Mouse (Mus musculus) splenic B cell, adult 2 months (primary cell): ENCODE results near the gene Ten1.

Source experiments
- DNase-seq: peaks from one replicate; pipeline ENCODE4 v3.0.0-alpha.2; 2011; ENCODE audit warnings: low read depth, low spot score
- H3K27me3 ChIP-seq: 2 replicates; pipeline ENCODE4 v1.6.1; 2012; ENCODE audit warnings: mild to moderate bottlenecking, low read length, moderate library complexity, mixed read lengths; ENCODE audit not compliant: control insufficient read depth, poor library complexity, insufficient read depth, severe bottlenecking
- H3K36me3 ChIP-seq: 2 replicates; pipeline ENCODE4 v1.6.1; 2012; ENCODE audit warnings: mild to moderate bottlenecking, low read length, moderate library complexity, mixed read lengths; ENCODE audit not compliant: control insufficient read depth, poor library complexity, insufficient read depth, severe bottlenecking

Gene Ten1

DNA sequence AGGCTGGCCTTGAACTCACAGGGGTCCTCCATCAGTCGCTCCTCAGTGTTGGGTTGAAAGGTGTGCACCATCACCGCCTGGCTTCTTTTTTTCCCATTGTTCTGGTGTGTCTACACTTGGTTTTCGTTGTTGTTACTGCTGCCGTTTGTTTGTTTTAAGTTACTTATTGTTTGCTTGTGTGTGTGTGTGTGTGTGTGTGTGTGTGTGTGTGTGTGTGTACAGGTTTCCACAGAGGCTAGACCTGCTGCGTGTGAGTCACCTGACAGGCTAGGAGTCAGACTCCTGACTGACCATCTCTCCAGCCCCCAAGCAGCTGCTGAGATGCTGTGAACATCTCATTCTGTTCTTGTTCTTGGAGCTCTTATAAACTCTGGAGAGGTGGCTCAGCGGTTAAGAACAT, 14.2 kb downstream of the Ten1 start:
- Histone ChIP-seq H3K27me3 (no peaks in the 10 kb centered on the region), H3K36me3 (no peaks in the 10 kb centered on the region)
- DNase-seq = no peak

DNA sequence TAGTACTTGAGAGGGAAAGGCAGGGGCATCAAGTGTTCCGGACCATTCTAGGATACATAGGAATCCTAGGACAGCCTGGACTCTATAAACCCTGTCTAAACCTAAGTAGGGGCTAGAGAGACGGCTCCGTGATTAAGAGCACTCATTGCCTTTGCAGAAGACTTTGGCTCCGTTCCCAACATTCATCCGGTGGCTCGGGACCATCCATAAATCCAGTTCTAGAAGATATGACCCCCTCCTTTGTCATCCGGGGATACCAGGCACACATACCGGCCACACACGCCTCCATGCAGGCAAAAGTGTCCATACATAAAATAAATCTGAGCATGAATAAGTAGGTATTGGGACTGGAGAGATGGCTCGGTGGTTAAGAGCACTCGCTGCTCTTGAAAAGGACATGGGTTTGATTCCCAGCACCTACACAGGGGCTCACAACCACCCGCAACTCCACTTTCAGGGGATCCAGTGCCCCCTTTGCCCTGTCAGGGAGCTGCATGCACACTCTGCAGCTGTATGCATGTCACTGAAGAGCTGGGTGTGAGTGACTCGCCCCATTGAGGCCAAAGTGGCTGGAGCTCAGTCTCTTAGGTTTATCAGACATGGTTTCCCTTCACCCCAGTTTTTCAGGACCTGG, 15.3 kb downstream of the Ten1 start:
- no peaks in the 10 kb centered on the region for H3K36me3 ChIP-seq
- no peak for DNase-seq
- H3K27me3 ChIP-seq = no peaks in the 10 kb centered on the region

DNA sequence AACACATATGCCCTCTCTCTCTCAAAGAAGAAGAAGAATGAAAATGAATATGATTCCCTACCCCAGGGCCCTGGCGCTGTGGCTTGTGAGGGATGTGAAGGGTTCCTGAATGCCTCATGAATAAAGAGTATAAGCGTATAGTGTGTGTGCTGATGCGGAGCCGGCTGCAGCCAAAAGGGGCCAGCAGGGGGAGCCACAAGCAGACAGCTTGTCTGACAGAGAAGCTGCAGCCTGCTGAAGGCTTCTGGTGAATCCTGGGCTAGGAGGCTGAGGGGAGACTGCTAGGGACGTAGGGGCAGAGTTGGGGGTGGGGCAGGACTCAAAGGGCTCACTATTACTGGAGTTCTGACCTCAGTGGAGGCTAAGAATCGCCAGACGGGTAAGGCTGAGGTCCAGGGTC, 16.5 kb downstream of the Ten1 start:
- Histone ChIP-seq H3K36me3 (no peaks in the 10 kb centered on the region), H3K27me3 (no peaks in the 10 kb centered on the region)
- DNase-seq = peak; percentile 45

DNA sequence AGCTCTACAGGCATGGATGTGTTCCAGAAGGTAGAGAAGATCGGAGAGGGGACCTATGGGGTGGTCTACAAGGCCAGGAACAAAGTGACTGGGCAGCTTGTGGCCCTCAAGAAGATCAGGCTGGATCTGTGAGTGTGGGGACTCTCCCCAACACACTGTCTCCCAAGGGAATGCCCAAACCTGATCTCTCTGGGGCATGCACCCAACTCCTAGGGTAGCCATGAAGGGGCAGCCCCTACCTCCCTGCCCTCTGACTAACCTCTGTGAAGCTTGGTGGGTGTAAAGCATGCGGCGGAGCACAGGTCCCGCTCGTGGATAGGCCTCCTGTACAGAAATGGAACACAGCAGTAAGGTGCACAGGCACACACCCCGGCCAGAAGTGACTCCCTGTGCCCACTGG, 17.3 kb downstream of the Ten1 start:
- no peaks in the 10 kb centered on the region for H3K27me3 ChIP-seq
- DNase-seq = no peak
- no peaks in the 10 kb centered on the region for H3K36me3 ChIP-seq

DNA sequence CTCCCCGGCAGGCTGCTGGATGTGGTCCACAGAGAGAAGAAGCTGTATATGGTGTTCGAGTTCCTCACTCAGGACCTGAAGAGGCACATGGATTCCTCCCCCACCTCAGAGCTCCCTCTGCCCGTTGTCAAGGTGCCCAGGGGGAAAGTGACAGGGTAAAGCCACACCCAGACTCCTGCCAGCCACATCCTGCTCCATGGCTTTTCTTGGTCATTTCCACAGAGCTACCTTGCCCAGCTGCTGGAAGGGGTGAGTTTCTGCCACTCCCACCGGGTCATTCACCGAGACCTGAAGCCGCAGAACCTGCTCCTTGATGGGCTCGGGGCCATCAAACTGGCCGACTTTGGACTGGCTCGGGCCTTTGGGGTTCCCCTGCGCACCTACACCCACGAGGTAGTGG, 17.9 kb downstream of the Ten1 start:
- H3K27me3 ChIP-seq = no peaks in the 10 kb centered on the region

DNA sequence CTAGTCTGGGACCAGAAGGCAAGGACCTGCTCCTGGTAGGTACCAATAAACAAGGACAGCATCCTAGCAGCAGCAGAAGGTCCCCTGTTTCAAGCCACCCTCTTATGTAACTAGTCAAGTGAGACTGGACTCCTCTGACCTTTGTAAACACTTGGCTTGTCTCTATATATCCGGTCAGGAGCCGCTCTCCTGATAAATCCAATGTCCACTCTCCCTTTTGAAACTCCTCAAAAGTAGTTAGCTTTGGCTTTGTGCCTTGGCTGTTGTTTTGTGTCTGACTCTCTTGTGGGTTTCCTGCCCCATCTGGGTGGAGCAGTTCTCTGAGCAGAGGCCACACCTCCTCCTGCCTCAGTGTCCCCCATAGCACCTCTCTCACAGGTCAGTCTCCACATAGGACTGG, 19.6 kb downstream of the Ten1 start:
- Histone ChIP-seq H3K36me3 (no peaks in the 10 kb centered on the region), H3K27me3 (no peaks in the 10 kb centered on the region)
- DNase-seq = no peak

More for the DNA sequence above, 17.9 kb downstream of the Ten1 start:
- H3K36me3 ChIP-seq = no peaks in the 10 kb centered on the region
- DNase-seq = no peak

DNA sequence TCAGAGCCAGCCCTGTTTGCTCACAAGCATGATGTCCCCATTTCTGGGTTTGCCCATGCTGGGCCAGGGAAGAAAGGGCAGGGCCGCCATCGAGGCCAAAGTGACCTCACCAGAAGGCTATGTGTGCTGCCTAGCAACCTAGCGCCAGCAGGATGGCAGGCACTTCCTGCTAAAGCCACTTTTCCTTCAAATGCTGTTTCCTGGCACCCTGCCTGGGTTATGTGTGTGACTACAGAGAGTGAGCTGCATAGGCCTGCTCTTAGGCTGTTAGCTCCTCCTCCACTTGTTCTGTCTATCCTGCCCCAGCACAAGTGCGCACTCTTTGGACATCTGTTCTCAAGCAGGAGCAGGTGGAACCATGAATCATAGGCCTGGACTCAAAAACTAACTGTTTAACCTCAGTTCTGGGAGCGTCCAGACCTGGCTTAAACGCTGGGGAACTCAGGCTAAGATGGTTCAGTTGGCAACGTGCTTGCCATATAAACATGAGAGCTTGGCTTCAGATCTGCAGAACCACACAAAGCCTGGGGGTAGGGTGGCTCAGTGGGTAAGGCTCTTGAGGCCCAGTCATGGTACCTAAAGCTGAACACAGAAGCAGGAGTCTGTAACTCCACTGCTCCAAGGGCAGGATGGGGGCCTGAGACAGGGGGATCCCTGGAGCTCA, 20.2 kb downstream of the Ten1 start:
- no peaks in the 10 kb centered on the region for H3K27me3 ChIP-seq
- no peak for DNase-seq
- no peaks in the 10 kb centered on the region for H3K36me3 ChIP-seq

DNA sequence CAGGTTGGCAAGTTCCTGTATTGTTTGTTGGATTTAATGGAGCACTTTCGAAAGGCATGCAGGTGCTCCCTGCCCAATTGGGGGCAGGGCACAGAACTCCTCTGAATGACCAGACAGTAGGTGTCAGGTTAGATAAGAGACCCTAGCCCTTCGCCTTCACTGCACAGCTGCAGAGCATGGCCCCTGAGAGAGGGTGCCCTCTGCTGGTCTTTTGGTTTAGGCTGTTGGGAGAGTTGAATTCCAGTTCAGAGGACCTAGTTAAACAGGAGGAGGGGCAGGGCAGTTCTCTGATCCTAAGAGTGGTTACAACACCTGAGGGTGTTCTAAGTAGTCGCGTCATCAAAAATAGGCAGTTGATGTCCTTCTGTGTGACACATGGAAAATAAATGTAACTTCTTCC, 21.2 kb downstream of the Ten1 start:
- no peaks in the 10 kb centered on the region for H3K36me3 ChIP-seq
- DNase-seq = peak; percentile 67

DNA sequence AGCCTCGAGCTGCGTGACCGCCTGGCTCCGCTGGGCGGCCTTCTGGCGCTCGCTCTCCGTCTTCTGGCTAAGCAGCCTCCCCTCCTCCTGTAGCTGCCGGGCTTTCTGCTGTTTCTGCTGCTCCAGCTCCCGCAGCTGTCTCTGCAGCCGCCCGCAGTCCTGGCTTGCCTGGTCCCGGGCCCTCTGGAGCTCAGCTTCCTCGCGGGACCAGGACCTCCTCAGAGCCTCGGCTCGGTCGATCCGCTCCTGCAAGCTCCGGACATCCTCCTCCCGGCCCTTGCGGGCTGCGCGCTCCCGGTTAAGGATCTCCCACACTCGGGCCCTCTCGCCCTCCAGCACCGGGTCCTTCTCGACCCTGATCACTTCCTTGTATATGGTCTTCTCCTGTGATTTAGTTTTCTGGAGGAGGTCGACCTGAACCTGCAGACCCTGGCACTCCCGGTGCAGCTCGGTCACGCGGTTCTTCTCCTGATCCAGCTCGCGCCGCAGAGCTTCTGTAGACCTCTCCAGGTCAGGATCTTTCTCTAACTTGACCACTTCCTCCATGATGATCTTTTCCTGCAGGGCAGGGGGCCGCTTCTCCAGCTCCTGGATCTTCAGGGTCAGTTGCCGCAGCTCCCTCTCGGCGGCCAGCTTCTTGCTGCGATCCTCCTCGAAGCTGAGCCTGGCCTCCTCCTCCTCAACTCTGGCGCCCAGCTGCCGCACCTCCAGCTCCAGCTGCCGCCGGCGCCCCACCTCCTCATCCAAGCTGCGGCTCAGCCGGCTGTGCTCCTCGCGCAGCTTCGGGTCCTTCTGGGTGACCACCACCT, 23.5 kb downstream of the Ten1 start:
- DNase-seq = no peak
- no peaks in the 10 kb centered on the region for H3K27me3 ChIP-seq
- no peaks in the 10 kb centered on the region for H3K36me3 ChIP-seq

More for the DNA sequence above, 21.2 kb downstream of the Ten1 start:
- H3K27me3 ChIP-seq = no peaks in the 10 kb centered on the region

DNA sequence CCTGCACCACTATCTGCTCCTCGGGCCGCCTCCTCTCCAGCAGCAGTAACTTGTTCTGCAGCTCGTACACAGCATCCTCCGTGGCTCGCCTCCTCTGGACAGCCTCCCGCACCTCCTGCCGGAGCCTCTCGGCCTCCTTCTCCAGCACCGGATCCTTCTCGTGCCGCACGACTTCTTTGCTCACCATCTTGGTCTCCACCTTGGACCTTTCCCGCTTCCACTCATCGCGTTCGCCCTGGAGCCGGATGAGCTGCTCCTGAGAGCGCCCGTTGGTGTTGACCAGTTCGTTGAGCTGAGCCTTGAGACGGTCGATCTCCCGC, 24.0 kb downstream of the Ten1 start:
- DNase-seq = no peak
- H3K27me3 ChIP-seq = no peaks in the 10 kb centered on the region

DNA sequence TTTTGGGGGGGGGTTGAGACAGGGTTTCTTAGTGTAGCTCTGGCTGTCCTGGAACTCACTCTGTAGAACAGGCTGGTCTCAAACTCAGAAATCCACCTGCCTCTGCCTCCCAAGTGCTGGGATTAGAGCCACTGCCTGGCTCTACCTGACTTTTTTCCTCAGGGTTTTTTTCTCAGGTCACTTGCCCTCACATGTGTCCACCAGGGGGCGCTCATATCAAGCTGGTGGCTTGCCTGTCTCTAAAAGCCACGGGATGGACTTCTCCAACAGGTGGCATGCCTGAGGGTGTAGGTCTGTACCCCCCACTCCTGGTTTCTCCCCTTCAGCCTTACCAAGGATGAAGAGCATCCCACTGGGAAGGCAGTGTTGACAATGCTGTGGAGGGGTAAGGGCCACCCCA, 27.8 kb downstream of the Ten1 start:
- no peaks in the 10 kb centered on the region for H3K36me3 ChIP-seq
- peak; percentile 87 for DNase-seq
- H3K27me3 ChIP-seq = no peaks in the 10 kb centered on the region

More for the DNA sequence above, 24.0 kb downstream of the Ten1 start:
- no peaks in the 10 kb centered on the region for H3K36me3 ChIP-seq

DNA sequence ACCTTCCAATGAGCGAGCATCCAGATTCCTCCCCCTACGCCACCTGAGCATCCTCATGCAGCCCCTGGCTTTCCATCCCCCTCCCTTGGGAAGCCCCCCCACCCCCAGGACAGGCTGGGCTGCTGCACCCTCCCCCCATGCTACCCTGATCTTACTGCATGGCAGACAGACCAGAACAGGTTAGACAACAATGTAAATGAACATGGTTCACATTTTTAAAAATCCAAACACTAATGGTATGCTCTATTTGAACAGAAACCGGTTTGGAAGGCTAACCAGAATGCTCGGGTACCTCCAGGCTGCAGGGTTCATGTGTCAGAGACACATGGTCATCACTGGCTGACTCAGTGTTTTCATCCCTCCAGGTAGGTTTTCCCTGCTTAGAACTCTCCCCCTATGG, 30.0 kb downstream of the Ten1 start:
- H3K36me3 ChIP-seq = no peaks in the 10 kb centered on the region
- no peak for DNase-seq
- no peaks in the 10 kb centered on the region for H3K27me3 ChIP-seq

DNA sequence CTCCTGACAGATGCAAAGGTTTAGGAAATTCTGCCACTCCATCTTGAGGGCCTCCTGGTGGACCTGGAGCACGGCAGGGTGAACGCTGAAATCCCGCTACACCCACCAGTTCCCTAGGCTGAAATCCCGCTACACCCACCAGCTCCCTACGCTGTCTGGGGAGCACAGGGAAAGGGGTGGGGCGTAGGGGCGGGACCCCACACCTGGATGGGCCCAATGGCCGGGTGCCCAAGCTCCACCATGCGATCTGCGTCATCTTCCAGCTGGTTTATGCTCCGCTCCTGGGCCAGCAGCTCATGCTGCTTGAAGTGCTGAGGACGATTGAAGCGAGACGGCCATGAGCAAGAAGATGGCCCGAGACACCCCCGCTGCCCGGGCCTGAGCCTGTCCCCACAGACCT, 33.8 kb downstream of the Ten1 start:
- no peak for DNase-seq
- Histone ChIP-seq H3K36me3 (no peaks in the 10 kb centered on the region), H3K27me3 (no peaks in the 10 kb centered on the region)

DNA sequence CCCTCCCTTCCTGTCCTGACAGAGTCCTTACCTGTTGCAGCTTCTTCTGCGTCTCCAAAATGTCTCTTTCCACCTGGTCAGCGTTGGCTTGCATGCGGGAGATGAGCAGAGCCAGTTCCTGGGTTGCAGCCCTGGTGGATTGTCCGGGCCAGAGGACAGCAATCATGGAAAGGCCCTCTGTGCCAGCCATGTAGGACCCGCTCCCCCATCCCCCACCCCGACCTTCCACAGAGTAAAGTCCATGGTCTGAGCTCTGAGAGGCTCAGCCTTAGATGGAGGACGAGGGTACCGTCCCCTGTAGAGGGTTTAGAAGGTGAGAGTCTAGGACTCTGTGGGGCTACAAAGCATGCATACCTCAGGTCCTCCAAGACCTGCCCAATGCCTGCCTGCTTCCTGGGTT, 36.2 kb downstream of the Ten1 start:
- DNase-seq = no peak
- H3K27me3 ChIP-seq = no peaks in the 10 kb centered on the region
- H3K36me3 ChIP-seq = no peaks in the 10 kb centered on the region

DNA sequence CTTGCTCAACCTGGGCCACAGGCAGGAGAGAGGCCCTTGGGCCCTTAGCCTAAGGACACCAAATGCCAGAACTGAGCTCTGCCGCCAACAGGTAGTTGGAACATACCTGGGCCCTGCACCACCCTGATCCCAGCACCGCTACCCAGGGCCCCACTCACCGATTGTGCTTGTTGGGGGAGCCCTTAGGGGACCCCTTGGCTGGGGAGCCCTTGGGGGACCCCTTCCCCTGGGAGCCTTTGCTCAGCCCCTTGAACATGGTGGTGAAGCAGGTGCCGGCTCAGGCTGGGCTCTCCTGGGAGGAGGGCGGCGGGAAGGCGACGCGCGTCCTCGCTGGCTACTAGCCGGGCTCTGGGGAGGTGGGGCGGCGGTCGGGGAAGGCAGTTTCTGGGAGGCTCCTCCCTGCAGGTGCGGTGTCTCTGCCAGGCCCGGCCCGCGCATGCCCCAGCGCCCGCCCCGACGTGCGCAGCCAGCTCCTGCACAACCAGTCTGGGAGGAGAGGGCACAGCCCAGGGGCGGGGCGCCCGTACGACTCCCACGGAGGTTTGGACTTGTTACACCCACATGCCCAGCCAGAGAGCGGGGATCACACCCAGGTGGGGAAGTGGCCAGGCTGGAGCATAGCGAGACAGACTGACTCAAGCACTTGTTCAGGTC, 39.2 kb downstream of the Ten1 start, which contains the start of gene Evpl:
Evpl (minus strand) TSS at position 336 of the 654 bp plus-strand sequence.
- no peaks in the 10 kb centered on the region for H3K36me3 ChIP-seq
- DNase-seq = peak; percentile 38

More for the DNA sequence above, 39.2 kb downstream of the Ten1 start, which contains the start of gene Evpl:
- H3K27me3 ChIP-seq = no peaks in the 10 kb centered on the region
